Mouse (Mus musculus) stomach, postnatal 0 days (tissue): ENCODE measurements around the gene Foxl1. TPM values are rescaled to one million over a fixed set of nuclear protein-coding genes. Genes with fewer than 3 reads are reported as not detected.

Source experiments
- ATAC-seq: fragments of 200-750 bp; cut with Nextera tagmentation; 2 replicates; pipeline ENCODE4 v1.8.0; 2017; ENCODE audit not compliant: low FRiP score, low TSS enrichment
- DNase-seq: peaks from one replicate; pipeline ENCODE4 v3.0.0-alpha.2; 2016; ENCODE audit warnings: low spot score
- H3K27ac ChIP-seq: fragments of 300-500 bp; sonication (generic); replicated peaks from 2 replicates; pipeline ENCODE4 v1.5.1; 2014; ENCODE audit warnings: mild to moderate bottlenecking, control low read depth
- H3K27me3 ChIP-seq: fragments of 300-500 bp; sonication (generic); 2 replicates; pipeline ENCODE4 v1.6.1; 2014; ENCODE audit warnings: low read length; ENCODE audit not compliant: control insufficient read depth, insufficient read depth
- H3K36me3 ChIP-seq: fragments of 300-500 bp; sonication (generic); 2 replicates; pipeline ENCODE4 v1.6.1; 2014; ENCODE audit warnings: low read length, mixed read lengths; ENCODE audit not compliant: control insufficient read depth, insufficient read depth
- H3K4me1 ChIP-seq: fragments of 300-500 bp; sonication (generic); replicated peaks from 2 replicates; pipeline ENCODE4 v1.6.1; 2014; ENCODE audit warnings: antibody characterized with exemption; ENCODE audit not compliant: control insufficient read depth, insufficient read depth
- H3K4me2 ChIP-seq: fragments of 300-500 bp; sonication (generic); replicated peaks from 2 replicates; pipeline ENCODE4 v1.6.1; 2014; ENCODE audit warnings: low read depth, mild to moderate bottlenecking, control low read depth, moderate library complexity
- H3K4me3 ChIP-seq: fragments of 300-500 bp; sonication (generic); 2 replicates; pipeline ENCODE4 v1.5.1; 2014; ENCODE audit warnings: low read depth, low read length, control low read depth
- H3K9ac ChIP-seq: fragments of 300-500 bp; sonication (generic); 2 replicates; pipeline ENCODE4 v1.6.1; 2014; ENCODE audit warnings: mild to moderate bottlenecking, low read length, control low read depth, mixed read lengths
- H3K9me3 ChIP-seq: fragments of 300-500 bp; sonication (generic); 2 replicates; pipeline ENCODE4 v1.6.1; 2016; ENCODE audit warnings: low read length; ENCODE audit not compliant: control insufficient read depth
- CTCF ChIP-seq: IDR thresholded peaks from 2 replicates; pipeline ENCODE4 v1.5.1; 2016; ENCODE audit warnings: antibody characterized with exemption, low read depth, mild to moderate bottlenecking, moderate library complexity
- EP300 ChIP-seq: optimal IDR thresholded peaks from 2 replicates; pipeline ENCODE3; 2016; ENCODE audit warnings: antibody characterized with exemption
- WGBS: fragments of 180-500 bp; shearing (Covaris S2); extraction: QIAGEN DNeasy Blood & Tissue Kit; methylation state at CpG from one replicate; pipeline ENCODE4 v1.1.7; 2014; 5-methylcytosine and 5-hydroxymethylcytosine counted together
- polyA plus RNA-seq: library from polyadenylated mRNA; unstranded; fragments of >200 nt; fragmentation: Nextera tagmentation; extraction: Ambion mirVana; gene quantifications from 2 replicates; pipeline ENCODE4 v1.2.1, GENCODE M21; 2015

Foxl1 gene
- polyA plus RNA-seq, 1 experiment from 2014 or later, result 2.8 TPM

GRCm38 (mm10) chr8:121115136-121115535, 12.6 kb upstream of the Foxl1 start:
- no peaks in the 10 kb centered on the region; the same call in 1 of the 2 replicates for H3K36me3 ChIP-seq
- H3K9ac ChIP-seq, result no peak overlapping the region
- H3K4me1 ChIP-seq, result no peaks in the 10 kb centered on the region
- no peak for TF ChIP-seq CTCF
- TF ChIP-seq EP300, result no peak
- H3K27ac ChIP-seq, result no peak overlapping the region
- no peak overlapping the region for H3K4me2 ChIP-seq
- DNase-seq (no peak), ATAC-seq (no peak)
- 6% methylated on average over 25 of the region's 25 CpGs for WGBS
- H3K4me3 ChIP-seq, result 0 out of 2 replicates have a peak overlapping the region, but pooled peaks have one; percentile 8
- H3K27me3 ChIP-seq, result peaks cover 23% of the 10 kb centered on the region
- H3K9me3 ChIP-seq, result 0 out of 2 replicates have a peak, but pooled peaks cover 3% of the 10 kb centered on the region

GRCm38 (mm10) chr8:121115948-121116347, 11.8 kb upstream of the Foxl1 start, which contains the start of gene Foxc2:
Gene Foxc2, plus strand, starts transcription at chr8:121116171.
- DNase-seq, result peak; percentile 75
- WGBS, result under 1% methylated on average over 25 of the region's 25 CpGs
- Histone ChIP-seq H3K27ac (no peak within 1 kb of the TSS), H3K9me3 (0 out of 2 replicates have a peak, but pooled peaks cover 3% of the 10 kb centered on the region), H3K36me3 (no peaks in the 10 kb centered on the region; the same call in 1 of the 2 replicates), H3K9ac (peak within 1 kb of the TSS; percentile 51), H3K4me1 (no peaks in the 10 kb centered on the region), H3K4me3 (peak within 1 kb of the TSS; percentile 51), H3K27me3 (peaks cover 27% of the 10 kb centered on the region), H3K4me2 (peak within 1 kb of the TSS; percentile 90)
- ATAC-seq, result peak; percentile 58; the same call in 1 of the 2 replicates
- TF ChIP-seq CTCF, result peak; percentile 24
- no peak for TF ChIP-seq EP300

DNA sequence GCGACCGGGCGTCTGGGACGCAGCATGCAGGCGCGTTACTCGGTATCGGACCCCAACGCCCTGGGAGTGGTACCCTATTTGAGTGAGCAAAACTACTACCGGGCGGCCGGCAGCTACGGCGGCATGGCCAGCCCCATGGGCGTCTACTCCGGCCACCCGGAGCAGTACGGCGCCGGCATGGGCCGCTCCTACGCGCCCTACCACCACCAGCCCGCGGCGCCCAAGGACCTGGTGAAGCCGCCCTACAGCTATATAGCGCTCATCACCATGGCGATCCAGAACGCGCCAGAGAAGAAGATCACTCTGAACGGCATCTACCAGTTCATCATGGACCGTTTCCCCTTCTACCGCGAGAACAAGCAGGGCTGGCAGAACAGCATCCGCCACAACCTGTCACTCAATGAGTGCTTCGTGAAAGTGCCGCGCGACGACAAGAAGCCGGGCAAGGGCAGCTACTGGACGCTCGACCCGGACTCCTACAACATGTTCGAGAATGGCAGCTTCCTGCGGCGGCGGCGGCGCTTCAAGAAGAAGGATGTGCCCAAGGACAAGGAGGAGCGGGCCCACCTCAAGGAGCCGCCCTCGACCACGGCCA, 11.1 kb upstream of the Foxl1 start:
- TF ChIP-seq EP300 (no peak), CTCF (0 out of 2 replicates have a peak, but pooled peaks have one; percentile 5)
- Histone ChIP-seq H3K9ac (peak overlapping the region; percentile 51), H3K27ac (no peak overlapping the region), H3K27me3 (peaks cover 27% of the 10 kb centered on the region), H3K9me3 (0 out of 2 replicates have a peak, but pooled peaks cover 3% of the 10 kb centered on the region), H3K36me3 (no peaks in the 10 kb centered on the region; the same call in 1 of the 2 replicates), H3K4me3 (peak overlapping the region; percentile 51), H3K4me2 (peak overlapping the region; percentile 90), H3K4me1 (no peaks in the 10 kb centered on the region)
- DNase-seq (no peak), ATAC-seq (0 out of 2 replicates have a peak, but pooled peaks have one; percentile 32)
- WGBS, result under 1% methylated on average over 51 of the region's 55 CpGs

- H3K4me3 ChIP-seq, result peak overlapping the region; percentile 51
- no peaks in the 10 kb centered on the region for H3K4me1 ChIP-seq
- 0 out of 2 replicates have a peak, but pooled peaks cover 3% of the 10 kb centered on the region for H3K9me3 ChIP-seq
- H3K9ac ChIP-seq, result no peak overlapping the region
- DNase-seq, result no peak
- no peak; the same call in 1 of the 2 replicates for ATAC-seq
- under 1% methylated on average over 54 of the region's 62 CpGs for WGBS
- H3K27ac ChIP-seq, result no peak overlapping the region
- H3K4me2 ChIP-seq, result peak overlapping the region; percentile 33
- TF ChIP-seq EP300, result no peak
- no peak; the same call in 1 of the 2 replicates for TF ChIP-seq CTCF
- no peaks in the 10 kb centered on the region; the same call in 1 of the 2 replicates for H3K36me3 ChIP-seq
- H3K27me3 ChIP-seq, result peaks cover 27% of the 10 kb centered on the region
Observed at GRCm38 (mm10) chr8:121117186-121117651, 10.5 kb upstream of the Foxl1 start.

- peak overlapping the region; percentile 51 for H3K4me3 ChIP-seq
- no peaks in the 10 kb centered on the region; the same call in 1 of the 2 replicates for H3K36me3 ChIP-seq
- no peak for TF ChIP-seq CTCF
- TF ChIP-seq EP300, result no peak
- WGBS, result 3% methylated on average over 28 of the region's 28 CpGs
- peaks cover 27% of the 10 kb centered on the region for H3K27me3 ChIP-seq
- DNase-seq (no peak), ATAC-seq (no peak)
- peak overlapping the region; percentile 33 for H3K4me2 ChIP-seq
- H3K9ac ChIP-seq, result no peak overlapping the region
- no peaks in the 10 kb centered on the region for H3K4me1 ChIP-seq
- H3K27ac ChIP-seq, result no peak overlapping the region
- 0 out of 2 replicates have a peak, but pooled peaks cover 3% of the 10 kb centered on the region for H3K9me3 ChIP-seq
Observed at GRCm38 (mm10) chr8:121117906-121118305, 9.8 kb upstream of the Foxl1 start.
